Mouse (Mus musculus): ENCODE measurements around the gene Dlx2. TPM values are rescaled to one million over a fixed set of nuclear protein-coding genes. Genes with fewer than 3 reads are reported as not detected.

Dlx2 gene
- polyA plus RNA-seq, 1 experiment, result not detected

DNA sequence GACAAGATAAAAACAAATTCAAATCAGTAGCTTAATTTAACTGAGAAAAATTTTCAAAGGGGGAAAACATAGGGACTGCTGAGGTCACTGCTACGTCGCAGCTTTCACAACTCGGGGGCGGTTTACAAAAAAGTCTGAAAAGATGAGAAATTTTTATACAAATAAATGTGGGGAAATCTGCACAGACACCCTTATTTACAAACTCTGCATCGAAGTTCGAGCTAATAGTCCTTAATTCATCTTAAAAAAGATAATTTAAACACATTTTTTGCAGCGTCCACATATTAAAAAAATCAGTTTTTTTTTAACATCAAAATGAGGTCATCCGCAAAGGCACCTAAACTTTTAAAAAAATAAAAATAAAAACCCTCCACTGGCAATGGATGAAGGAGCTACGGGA lies 3.0 kb downstream of the Dlx2 start:
- Histone ChIP-seq H3K4me3 (replicated peaks; ENCODE audit: control insufficient read depth, low read depth, low read length) (no peak overlapping the region), H3K27ac (ENCODE audit: control insufficient read depth, insufficient read depth, low read depth, low read length, poor library complexity) (no peak overlapping the region), H3K4me1 (ENCODE audit: control insufficient read depth, insufficient read depth, low read length) (no peaks in the 10 kb centered on the region; the same call in none of the 2 replicates)
- WGBS, result 9% methylated on average over 9 of the region's 9 CpGs
- TF ChIP-seq CTCF (IDR thresholded peaks at IDR 0.05; ENCODE audit: control insufficient read depth, insufficient read depth, low read length) (no peak), POLR2A (IDR thresholded peaks at IDR 0.05; ENCODE audit: borderline replicate concordance, control insufficient read depth, low read depth, low read length) (no peak)

DNA sequence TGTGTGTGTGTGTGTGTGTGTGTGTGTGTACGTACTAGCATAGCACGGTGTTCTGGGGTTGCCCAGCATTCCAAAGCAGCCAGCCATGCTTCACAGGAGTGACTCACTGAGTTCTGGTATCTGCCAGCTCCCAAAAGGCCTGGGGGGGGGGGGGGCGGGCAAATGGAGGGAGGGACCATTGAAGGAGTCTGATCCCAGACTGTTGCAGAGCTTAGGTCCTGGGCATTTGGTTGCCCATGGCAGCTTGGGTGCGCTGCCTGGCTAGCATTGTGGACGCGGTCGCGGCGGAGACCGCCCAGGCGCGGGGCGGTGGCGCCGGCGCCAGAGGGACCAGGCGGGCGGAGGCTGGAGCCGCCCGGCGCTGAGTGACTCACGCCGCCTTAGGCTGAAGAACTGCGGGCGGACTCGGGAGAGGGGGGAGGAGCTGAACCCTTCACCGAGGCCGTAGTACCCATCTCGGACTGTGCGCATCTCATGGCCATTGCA lies 3.7 kb downstream of the Dlx2 start:
- no peak for TF ChIP-seq CTCF (IDR thresholded peaks at IDR 0.05; ENCODE audit: control insufficient read depth, insufficient read depth, low read length)
- Histone ChIP-seq H3K4me1 (ENCODE audit: control insufficient read depth, insufficient read depth, low read length) (no peaks in the 10 kb centered on the region; the same call in none of the 2 replicates), H3K27ac (ENCODE audit: control insufficient read depth, insufficient read depth, low read depth, low read length, poor library complexity) (no peak overlapping the region), H3K4me3 (replicated peaks; ENCODE audit: control insufficient read depth, low read depth, low read length) (no peak overlapping the region)
- 3% methylated on average over 29 of the region's 30 CpGs for WGBS

- 13% methylated on average over 11 of the region's 11 CpGs for WGBS
- H3K4me1 ChIP-seq (ENCODE audit: control insufficient read depth, insufficient read depth, low read length), result no peaks in the 10 kb centered on the region; the same call in none of the 2 replicates
- TF ChIP-seq POLR2A (IDR thresholded peaks at IDR 0.05; ENCODE audit: borderline replicate concordance, control insufficient read depth, low read depth, low read length) (no peak), CTCF (IDR thresholded peaks at IDR 0.05; ENCODE audit: control insufficient read depth, insufficient read depth, low read length) (no peak)
- no peak overlapping the region for H3K27ac ChIP-seq (ENCODE audit: control insufficient read depth, insufficient read depth, low read depth, low read length, poor library complexity)
- H3K4me3 ChIP-seq (replicated peaks; ENCODE audit: control insufficient read depth, low read depth, low read length), result no peak overlapping the region
These were observed 4.2 kb downstream of the Dlx2 start for GRCm38 (mm10) chr2:71542227-71542815.

- 5% methylated on average over 37 of the region's 37 CpGs for WGBS
- no peaks in the 10 kb centered on the region; the same call in none of the 2 replicates for H3K4me1 ChIP-seq (ENCODE audit: control insufficient read depth, insufficient read depth, low read length)
- H3K4me3 ChIP-seq (replicated peaks; ENCODE audit: control insufficient read depth, low read depth, low read length), result no peak overlapping the region
- no peak overlapping the region for H3K27ac ChIP-seq (ENCODE audit: control insufficient read depth, insufficient read depth, low read depth, low read length, poor library complexity)
- TF ChIP-seq CTCF (IDR thresholded peaks at IDR 0.05; ENCODE audit: control insufficient read depth, insufficient read depth, low read length), result no peak
- TF ChIP-seq POLR2A (IDR thresholded peaks at IDR 0.05; ENCODE audit: borderline replicate concordance, control insufficient read depth, low read depth, low read length), result no peak
These were observed 4.9 kb downstream of the Dlx2 start for GRCm38 (mm10) chr2:71541418-71542226.

GRCm38 (mm10) chr2:71540611-71541417 lies 5.7 kb downstream of the Dlx2 start:
- H3K4me1 ChIP-seq (ENCODE audit: control insufficient read depth, insufficient read depth, low read length), result no peaks in the 10 kb centered on the region; the same call in 1 of the 2 replicates
- no peak overlapping the region for H3K27ac ChIP-seq (ENCODE audit: control insufficient read depth, insufficient read depth, low read depth, low read length, poor library complexity)
- 3% methylated on average over 48 of the region's 48 CpGs for WGBS
- no peak for TF ChIP-seq CTCF (IDR thresholded peaks at IDR 0.05; ENCODE audit: control insufficient read depth, insufficient read depth, low read length)
- TF ChIP-seq POLR2A (IDR thresholded peaks at IDR 0.05; ENCODE audit: borderline replicate concordance, control insufficient read depth, low read depth, low read length), result no peak
- H3K4me3 ChIP-seq (replicated peaks; ENCODE audit: control insufficient read depth, low read depth, low read length), result no peak overlapping the region

GRCm38 (mm10) chr2:71534242-71535052 lies 12.1 kb downstream of the Dlx2 start:
- H3K4me3 ChIP-seq (replicated peaks; ENCODE audit: control insufficient read depth, low read depth, low read length), result no peak overlapping the region
- no peaks in the 10 kb centered on the region for H3K4me1 ChIP-seq (ENCODE audit: control insufficient read depth, insufficient read depth, low read length)
- no peak overlapping the region for H3K27ac ChIP-seq (ENCODE audit: control insufficient read depth, insufficient read depth, low read depth, low read length, poor library complexity)
- 4% methylated on average over 20 of the region's 20 CpGs for WGBS
- TF ChIP-seq CTCF (IDR thresholded peaks at IDR 0.05; ENCODE audit: control insufficient read depth, insufficient read depth, low read length) (no peak), POLR2A (IDR thresholded peaks at IDR 0.05; ENCODE audit: borderline replicate concordance, control insufficient read depth, low read depth, low read length) (no peak)

DNA sequence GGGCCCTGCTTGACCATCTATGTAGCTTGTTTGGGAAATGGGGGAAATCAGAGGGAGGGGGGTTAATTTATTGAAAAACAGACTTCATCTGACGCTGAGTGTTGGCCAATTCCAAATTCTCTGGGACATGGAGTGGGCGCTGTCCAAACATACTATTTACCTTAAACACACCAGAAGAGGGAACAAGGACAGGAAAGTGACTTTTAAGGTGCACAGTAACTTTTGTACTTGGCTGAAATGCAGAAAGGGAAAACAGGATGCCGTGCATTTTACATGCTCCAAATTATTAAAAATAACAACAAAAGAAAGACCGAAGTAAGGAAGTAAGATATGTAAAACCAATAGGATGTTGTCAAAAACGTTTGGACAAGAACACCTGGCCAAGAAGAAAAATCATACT lies 13.5 kb downstream of the Dlx2 start:
- Histone ChIP-seq H3K27ac (ENCODE audit: control insufficient read depth, insufficient read depth, low read depth, low read length, poor library complexity) (no peak overlapping the region), H3K4me1 (ENCODE audit: control insufficient read depth, insufficient read depth, low read length) (no peaks in the 10 kb centered on the region), H3K4me3 (replicated peaks; ENCODE audit: control insufficient read depth, low read depth, low read length) (no peak overlapping the region)
- TF ChIP-seq POLR2A (IDR thresholded peaks at IDR 0.05; ENCODE audit: borderline replicate concordance, control insufficient read depth, low read depth, low read length) (no peak), CTCF (IDR thresholded peaks at IDR 0.05; ENCODE audit: control insufficient read depth, insufficient read depth, low read length) (no peak)
- WGBS, result 10% methylated on average over 5 of the region's 5 CpGs
